9 mouse cellular contexts compared by ENCODE assay signal in the genomic region with DNA sequence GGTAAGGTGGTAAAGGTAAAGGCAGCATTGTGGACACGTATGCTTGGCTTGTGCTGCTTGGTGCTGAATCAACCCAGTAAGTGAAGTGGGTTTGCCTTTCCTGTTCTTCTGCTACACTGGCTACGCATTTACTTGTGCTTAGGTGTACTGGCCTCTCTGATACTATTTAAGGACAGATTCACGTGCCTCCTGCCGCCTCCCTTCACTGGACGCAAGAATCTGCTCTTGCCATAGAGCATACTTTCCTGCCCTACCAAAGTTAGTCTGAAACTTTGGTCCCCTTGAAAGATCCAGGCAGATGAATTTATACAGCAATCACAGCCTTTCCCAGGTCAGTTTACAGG. TPM values are rescaled to one million over a fixed set of nuclear protein-coding genes. Genes with fewer than 3 reads are reported as not detected.
DNase-seq lines count a peak whose midpoint lies in the region; ATAC-seq and TF ChIP-seq lines count a peak whose summit lies in the region.
"Had no signal": no experiment of that assay in that cellular context is flagged by ENCODE, and none has a peak within 500 bp of the region (broad histone marks: within the 10 kb centered on the region; RNA-seq: fewer than 3 reads in every experiment).

No protein-coding gene starts in this region.

- H3K4me1 ChIP-seq in heart, embryonic 15.5 days (replicated peaks): peaks cover 19% of the 10 kb centered on the region
- peaks cover 10 to 21% of the 10 kb centered on the region in 2 experiments for H3K4me1 ChIP-seq in MEL (ENCODE audit: control insufficient read depth in 1 of 2, insufficient read depth in 2 of 2, low read length in 2 of 2)
- H3K4me1 ChIP-seq in hindbrain, embryonic 13.5 days (replicated peaks): peaks cover 14% of the 10 kb centered on the region
- H3K4me1 ChIP-seq in midbrain, embryonic 13.5 days (replicated peaks): peaks cover 14% of the 10 kb centered on the region

- peak overlapping the region; percentile 65 for H3K4me3 ChIP-seq in heart, embryonic 15.5 days
- H3K4me3 ChIP-seq in MEL (ENCODE audit: control insufficient read depth in 1 of 2, insufficient read depth in 1 of 2, low read depth in 2 of 2, low read length in 2 of 2): peak overlapping the region; percentile 73 to 75
- peak overlapping the region; percentile 69 for H3K4me3 ChIP-seq in hindbrain, embryonic 13.5 days
- H3K4me3 ChIP-seq in midbrain, embryonic 13.5 days (replicated peaks): peak overlapping the region; percentile 76

- TF ChIP-seq POLR2A in MEL (IDR thresholded peaks at IDR 0.05; ENCODE audit: control insufficient read depth in 1 of 2, insufficient read depth in 1 of 2, low read depth in 1 of 2, low read length in 2 of 2, poor library complexity in 1 of 2): no peak

- H3K9ac ChIP-seq in heart, embryonic 15.5 days: peak overlapping the region; percentile 73; the same call in 1 of the 2 replicates
- H3K9ac ChIP-seq in MEL (ENCODE audit: control insufficient read depth, low read depth, low read length, poor library complexity, severe bottlenecking): peak overlapping the region; percentile 66; the same call in 1 of the 2 replicates
- H3K9ac ChIP-seq in hindbrain, embryonic 13.5 days: peak overlapping the region; percentile 80
- 0 out of 2 replicates have a peak overlapping the region, but pooled peaks have one; percentile 79 for H3K9ac ChIP-seq in midbrain, embryonic 13.5 days (replicated peaks)

- no peak for TF ChIP-seq EP300 in MEL (IDR thresholded peaks at IDR 0.05; ENCODE audit: low read depth in 1 of 2, low read length in 2 of 2)

- H3K4me2 ChIP-seq in heart, embryonic 15.5 days: peak overlapping the region; percentile 78
- H3K4me2 ChIP-seq in hindbrain, embryonic 13.5 days: peak overlapping the region; percentile 82
- H3K4me2 ChIP-seq in midbrain, embryonic 13.5 days (replicated peaks): peak overlapping the region; percentile 89

- no peaks in the 10 kb centered on the region for H3K36me3 ChIP-seq in heart, embryonic 15.5 days
- peaks cover 0 to 15% of the 10 kb centered on the region in 2 experiments; a peak in 2 of 4 replicates for H3K36me3 ChIP-seq in MEL (ENCODE audit: control insufficient read depth in 1 of 2, insufficient read depth in 2 of 2, low read length in 2 of 2)
- no peaks in the 10 kb centered on the region for H3K36me3 ChIP-seq in hindbrain, embryonic 13.5 days
- H3K36me3 ChIP-seq in midbrain, embryonic 13.5 days: no peaks in the 10 kb centered on the region

- H3K9me3 ChIP-seq in heart, embryonic 15.5 days (replicated peaks): no peaks in the 10 kb centered on the region
- H3K9me3 ChIP-seq in MEL (replicated peaks; ENCODE audit: insufficient read depth, low read length): no peaks in the 10 kb centered on the region
- H3K9me3 ChIP-seq in hindbrain, embryonic 13.5 days: 0 out of 2 replicates have a peak, but pooled peaks cover 2% of the 10 kb centered on the region
- no peaks in the 10 kb centered on the region for H3K9me3 ChIP-seq in midbrain, embryonic 13.5 days

- TF ChIP-seq RAD21 in MEL (IDR thresholded peaks at IDR 0.05; ENCODE audit: low read depth, low read length): no peak

- WGBS in heart, embryonic 15.5 days: 33% methylated on average over 5 of the region's 5 CpGs
- 89% methylated on average over 5 of the region's 5 CpGs for WGBS in hindbrain, embryonic 13.5 days
- WGBS in midbrain, embryonic 13.5 days: 90% methylated on average over 5 of the region's 5 CpGs

- H3K27me3 ChIP-seq in heart, embryonic 15.5 days: no peaks in the 10 kb centered on the region
- H3K27me3 ChIP-seq in MEL (ENCODE audit: control insufficient read depth in 1 of 2, insufficient read depth in 2 of 2, low read length in 2 of 2): no peaks in the 10 kb centered on the region
- H3K27me3 ChIP-seq in hindbrain, embryonic 13.5 days: peaks cover 7% of the 10 kb centered on the region; the same call in 1 of the 2 replicates
- no peaks in the 10 kb centered on the region for H3K27me3 ChIP-seq in midbrain, embryonic 13.5 days

- no peak for DNase-seq in heart, adult 11 months
- DNase-seq in MEL (ENCODE audit: low read depth, low spot score): no peak
- no peak for DNase-seq in yolk sac, embryonic 10.5 days (ENCODE audit: low spot score)
- DNase-seq in spleen, adult 12 weeks (ENCODE audit: low spot score): no peak
- no peak for DNase-seq in gastrocnemius, adult 8-10 months (ENCODE audit: low spot score in 2 of 2)

- no peak for TF ChIP-seq CTCF in MEL (IDR thresholded peaks at IDR 0.05 in 2 of 3, conservative IDR thresholded peaks at IDR 0.05 in 1 of 3; ENCODE audit: control insufficient read depth in 1 of 3, insufficient read depth in 1 of 3, low read depth in 2 of 3, low read length in 3 of 3, poor library complexity in 1 of 3, severe bottlenecking in 1 of 3)

- H3K79me2 ChIP-seq in MEL (ENCODE audit: control insufficient read depth, insufficient read depth, low read length, poor library complexity): peaks cover 2% of the 10 kb centered on the region; the same call in 1 of the 2 replicates

- no peak for ATAC-seq in heart, embryonic 15.5 days (replicated peaks; ENCODE audit: insufficient number of reproducible peaks, insufficient read depth, low FRiP score, low read depth)
- ATAC-seq in hindbrain, embryonic 13.5 days (ENCODE audit: low FRiP score): no peak
- ATAC-seq in midbrain, embryonic 13.5 days: no peak

- peak overlapping the region; percentile 97 for H3K27ac ChIP-seq in heart, embryonic 15.5 days
- H3K27ac ChIP-seq in MEL (ENCODE audit: control insufficient read depth, low read depth, low read length): no peak overlapping the region
- H3K27ac ChIP-seq in hindbrain, embryonic 13.5 days: peak overlapping the region; percentile 91
- no peak overlapping the region for H3K27ac ChIP-seq in midbrain, embryonic 13.5 days

TF ChIP-seq in MEL, 35 proteins besides CTCF, POLR2A, EP300 and RAD21:
- TF ChIP-seq GATA1 (IDR thresholded peaks at IDR 0.05; ENCODE audit: low read depth, low read length) (no peak), RCOR1 (IDR thresholded peaks at IDR 0.05; ENCODE audit: low read depth, low read length) (no peak), KAT2A (conservative IDR thresholded peaks at IDR 0.05; ENCODE audit: low read depth, low read length) (no peak), MXI1 (IDR thresholded peaks at IDR 0.05; ENCODE audit: low read depth, low read length) (no peak), ZC3H11A (IDR thresholded peaks at IDR 0.05; ENCODE audit: low read depth, low read length) (no peak)

RNA-seq across cellular contexts. Expression of gene Cdpf1, which starts 1.1 kb away (rescaled TPM):
- polyA plus RNA-seq in heart, embryonic 15.5 days (2015; fragmentation: Nextera tagmentation; extraction: Ambion mirVana): 40.9 and 47.9 TPM in 2 replicates
- total RNA-seq in MEL (2012; rRNA removed): 30.5 and 34.4 TPM in 2 replicates
- polyA plus RNA-seq in MEL (2012; ENCODE audit: insufficient read depth in 1 of 2, insufficient read length in 2 of 2, low read depth in 1 of 2, low replicate concordance in 2 of 2, missing spikeins in 1 of 2): 10 to 100 TPM in 1 of 2 experiments, not detected in 1; 44.0 TPM
- 17.1 and 20.5 TPM in 2 replicates for polyA plus RNA-seq in hindbrain, embryonic 13.5 days (2015; fragmentation: Nextera tagmentation; extraction: Ambion mirVana)
- polyA plus RNA-seq in midbrain, embryonic 13.5 days (2015; fragmentation: Nextera tagmentation; extraction: Ambion mirVana): 17.2 and 21.2 TPM in 2 replicates
- total RNA-seq in gastrocnemius, adult 8-10 months (2022): 10 to 100 TPM; 52.8 to 58.2 (median 55.1) TPM

RNA-seq across cellular contexts. Expression of gene Pkdrej, which starts 11.1 kb away (rescaled TPM):
- polyA plus RNA-seq in heart, embryonic 15.5 days (2015; fragmentation: Nextera tagmentation; extraction: Ambion mirVana): 0.34 and 0.37 TPM in 2 replicates
- 0.20 and 0.27 TPM in 2 replicates for total RNA-seq in MEL (2012; rRNA removed)
- under 1 TPM in 1 of 2 experiments, not detected in 1; 0.56 TPM for polyA plus RNA-seq in MEL (2012; ENCODE audit: insufficient read depth in 1 of 2, insufficient read length in 2 of 2, low read depth in 1 of 2, low replicate concordance in 2 of 2, missing spikeins in 1 of 2)
- 0.04 TPM in 1 of 2 replicates, not detected in the other for polyA plus RNA-seq in hindbrain, embryonic 13.5 days (2015; fragmentation: Nextera tagmentation; extraction: Ambion mirVana)
- polyA plus RNA-seq in midbrain, embryonic 13.5 days (2015; fragmentation: Nextera tagmentation; extraction: Ambion mirVana): 0.03 TPM in 1 of 2 replicates, not detected in the other
- total RNA-seq in gastrocnemius, adult 8-10 months (2022): 1 to 10 TPM in 1 of 4 experiments, under 1 TPM in 3; 0.24 to 1.0 (median 0.57) TPM
- total RNA-seq: monocyte, adult 5-6 weeks had no signal

RNA-seq across cellular contexts. Expression of gene Ttc38, which starts 21.7 kb away (rescaled TPM):
- polyA plus RNA-seq in heart, embryonic 15.5 days (2015; fragmentation: Nextera tagmentation; extraction: Ambion mirVana): 4.1 and 5.7 TPM in 2 replicates
- 1.8 and 2.1 TPM in 2 replicates for total RNA-seq in MEL (2012; rRNA removed)
- polyA plus RNA-seq in MEL (2012; ENCODE audit: insufficient read depth in 1 of 2, insufficient read length in 2 of 2, low read depth in 1 of 2, low replicate concordance in 2 of 2, missing spikeins in 1 of 2): 1 to 10 TPM in 1 of 2 experiments, not detected in 1; 4.2 TPM
- 3.4 and 3.9 TPM in 2 replicates for polyA plus RNA-seq in hindbrain, embryonic 13.5 days (2015; fragmentation: Nextera tagmentation; extraction: Ambion mirVana)
- polyA plus RNA-seq in midbrain, embryonic 13.5 days (2015; fragmentation: Nextera tagmentation; extraction: Ambion mirVana): 4.8 and 5.0 TPM in 2 replicates
- 1 to 10 TPM; 3.7 to 6.7 (median 4.4) TPM for total RNA-seq in gastrocnemius, adult 8-10 months (2022)

RNA-seq across cellular contexts. Expression of gene Gtse1, which starts 49.1 kb away (rescaled TPM):
- polyA plus RNA-seq in heart, embryonic 15.5 days (2015; fragmentation: Nextera tagmentation; extraction: Ambion mirVana): 21.5 and 26.3 TPM in 2 replicates
- 22.6 and 24.1 TPM in 2 replicates for total RNA-seq in MEL (2012; rRNA removed)
- polyA plus RNA-seq in MEL (2012; ENCODE audit: insufficient read depth in 1 of 2, insufficient read length in 2 of 2, low read depth in 1 of 2, low replicate concordance in 2 of 2, missing spikeins in 1 of 2): 10 to 100 TPM in 1 of 2 experiments, not detected in 1; 38.3 TPM
- polyA plus RNA-seq in hindbrain, embryonic 13.5 days (2015; fragmentation: Nextera tagmentation; extraction: Ambion mirVana): 8.9 and 9.1 TPM in 2 replicates
- polyA plus RNA-seq in midbrain, embryonic 13.5 days (2015; fragmentation: Nextera tagmentation; extraction: Ambion mirVana): 12.8 and 14.9 TPM in 2 replicates
- under 1 TPM in 1 of 4 experiments, not detected in 3; 0.13 TPM for total RNA-seq in gastrocnemius, adult 8-10 months (2022)
- total RNA-seq: monocyte, adult 5-6 weeks had no signal

Comparison
In these comparisons a context has a peak if more than half of its experiments do, and no peak if none do; other contexts are left out.
1. H3K27ac ChIP-seq: peak in heart, embryonic 15.5 days (single experiment) and hindbrain, embryonic 13.5 days (single experiment); none in MEL (single experiment) and midbrain, embryonic 13.5 days (single experiment).
2. Peak in every context shown above with its lines, with median percentiles within 50 percentile points of each other: H3K4me2 ChIP-seq, H3K4me3 ChIP-seq and H3K9ac ChIP-seq.